Mouse (Mus musculus): ENCODE data around the gene Gm5108.

GRCm38 (mm10) chr5:67947006-67947405, 5.5 kb downstream of the Gm5108 start:
- no peak for TF ChIP-seq EP300 (IDR thresholded peaks at IDR 0.05; ENCODE audit: low read depth)
- TF ChIP-seq CTCF (IDR thresholded peaks at IDR 0.05; ENCODE audit: low read depth), result no peak
